ENCODE assay signal across 8 mouse cellular contexts in genomic region chr11:50358950-50359861, GRCm38 (mm10). TPM values are rescaled to one million over a fixed set of nuclear protein-coding genes. Genes with fewer than 3 reads are reported as not detected.
DNase-seq lines count a peak whose midpoint lies in the region; ATAC-seq and TF ChIP-seq lines count a peak whose summit lies in the region.

No protein-coding gene starts in this region.

- H3K36me3 ChIP-seq in neural tube, embryonic 14.5 days (ENCODE audit: control insufficient read depth, insufficient read depth, low read length) = no peaks in the 10 kb centered on the region

- H3K9ac ChIP-seq in neural tube, embryonic 14.5 days (replicated peaks; ENCODE audit: low read depth, low read length) = peak overlapping the region; percentile 56

- H3K27me3 ChIP-seq in neural tube, embryonic 14.5 days (ENCODE audit: control insufficient read depth, insufficient read depth, low read length) = no peaks in the 10 kb centered on the region

- 3% methylated on average over 74 of the region's 74 CpGs for WGBS in lung, adult 2 months
- WGBS in neural tube, embryonic 14.5 days = 2% methylated on average over 74 of the region's 74 CpGs

- H3K4me2 ChIP-seq in neural tube, embryonic 14.5 days (ENCODE audit: low read depth, low read length) = peak overlapping the region; percentile 84

- intact Hi-C loops in heart, postnatal 14 days (cut with DNase I) = no loop called here

- TF ChIP-seq CTCF in embryonic fibroblast, embryonic 13.5 days (IDR thresholded peaks at IDR 0.05; ENCODE audit: borderline replicate concordance, insufficient read depth, low read length) = no peak
- no peak for TF ChIP-seq CTCF in lung, adult 2 months (IDR thresholded peaks at IDR 0.05; ENCODE audit: insufficient read depth, low read length)

- peak overlapping the region; percentile 46 for H3K4me3 ChIP-seq in embryonic fibroblast, embryonic 13.5 days (ENCODE audit: insufficient read depth, low read length)
- peak overlapping the region; percentile 86 for H3K4me3 ChIP-seq in lung, adult 2 months (replicated peaks; ENCODE audit: extremely low read depth, low read depth, low read length)
- H3K4me3 ChIP-seq in neural tube, embryonic 14.5 days (ENCODE audit: low read depth, low read length) = peak overlapping the region; percentile 50

- H3K9me3 ChIP-seq in neural tube, embryonic 14.5 days (ENCODE audit: control insufficient read depth, low read length) = no peaks in the 10 kb centered on the region

- TF ChIP-seq POLR2A in embryonic fibroblast, embryonic 13.5 days (IDR thresholded peaks at IDR 0.05; ENCODE audit: low read depth, low read length) = no peak
- no peak for TF ChIP-seq POLR2A in lung, adult 2 months (IDR thresholded peaks at IDR 0.05; ENCODE audit: borderline replicate concordance, extremely low read depth, low read depth, low read length)

- H3K4me1 ChIP-seq in embryonic fibroblast, embryonic 13.5 days (ENCODE audit: control insufficient read depth, insufficient read depth, low read length) = no peaks in the 10 kb centered on the region
- H3K4me1 ChIP-seq in lung, adult 2 months (ENCODE audit: control insufficient read depth, insufficient read depth, low read length) = peaks cover 3% of the 10 kb centered on the region; the same call in 1 of the 2 replicates
- H3K4me1 ChIP-seq in neural tube, embryonic 14.5 days (ENCODE audit: control insufficient read depth, insufficient read depth, low read length) = no peaks in the 10 kb centered on the region

- peak; percentile 93 for DNase-seq in ES-CJ7 (ENCODE audit: low read depth, low spot score)
- DNase-seq in brain, embryonic 18.5 days (ENCODE audit: low read depth, low spot score) = peak; percentile 30
- DNase-seq in heart, postnatal 14 days = peak; percentile 31 to 32
- peak; percentile 72 to 84 for DNase-seq in kidney, postnatal 4 days
- DNase-seq in lung, adult 2 months = peak; percentile 43
- DNase-seq in yolk sac, embryonic 10.5 days (ENCODE audit: low spot score) = peak; percentile 59

- peak; percentile 74 for ATAC-seq in neural tube, embryonic 14.5 days (ENCODE audit: low read depth)

- H3K27ac ChIP-seq in embryonic fibroblast, embryonic 13.5 days (ENCODE audit: insufficient read depth, low read length) = no peak overlapping the region
- peak overlapping the region; percentile 52 for H3K27ac ChIP-seq in neural tube, embryonic 14.5 days (ENCODE audit: low read depth, low read length)

RNA-seq across cellular contexts. Expression of gene Cby3, which starts 4.9 kb away (rescaled TPM):
- not detected in 2 replicates for polyA plus RNA-seq in embryonic fibroblast, embryonic 13.5 days (2011; ENCODE audit: insufficient read length, low read depth, missing spikeins)
- total RNA-seq in heart, postnatal 14 days (2021) = not detected
- polyA plus RNA-seq in lung, adult 2 months (2012; rRNA removed) = 0.24 and 0.25 TPM in 2 replicates
- 0.81 and 0.92 TPM in 2 replicates for polyA plus RNA-seq in neural tube, embryonic 14.5 days (2014; fragmentation: Nextera tagmentation; extraction: Ambion mirVana)

RNA-seq across cellular contexts. Expression of gene Hnrnph1, which starts 17.6 kb away (rescaled TPM):
- 465 and 590 TPM in 2 replicates for polyA plus RNA-seq in embryonic fibroblast, embryonic 13.5 days (2011; ENCODE audit: insufficient read length, low read depth, missing spikeins)
- 100 to 1,000 TPM; 134 to 140 TPM for total RNA-seq in heart, postnatal 14 days (2021)
- 53.9 and 94.9 TPM in 2 replicates for polyA plus RNA-seq in lung, adult 2 months (2012; rRNA removed)
- 441 and 486 TPM in 2 replicates for polyA plus RNA-seq in neural tube, embryonic 14.5 days (2014; fragmentation: Nextera tagmentation; extraction: Ambion mirVana)

RNA-seq across cellular contexts. Expression of gene Canx, which starts 33.7 kb away (rescaled TPM):
- 735 and 759 TPM in 2 replicates for polyA plus RNA-seq in embryonic fibroblast, embryonic 13.5 days (2011; ENCODE audit: insufficient read length, low read depth, missing spikeins)
- total RNA-seq in heart, postnatal 14 days (2021) = 100 to 1,000 TPM; 212 to 246 TPM
- polyA plus RNA-seq in lung, adult 2 months (2012; rRNA removed) = 38.3 and 62.3 TPM in 2 replicates
- polyA plus RNA-seq in neural tube, embryonic 14.5 days (2014; fragmentation: Nextera tagmentation; extraction: Ambion mirVana) = 205 and 227 TPM in 2 replicates

Comparison
In these comparisons a context has a peak if more than half of its experiments do, and no peak if none do; other contexts are left out.
1. DNase-seq: peak in every context shown above with its lines; median percentile 93 in ES-CJ7; 78 in kidney, postnatal 4 days; 59 in yolk sac, embryonic 10.5 days; 43 in lung, adult 2 months; 32 in heart, postnatal 14 days; 30 in brain, embryonic 18.5 days.